Mouse (Mus musculus): ENCODE measurements around the gene Fam13c.

GRCm38 (mm10) chr10:70539251-70539650 is 99.0 kb downstream of the Fam13c start:
- no peak for TF ChIP-seq CTCF (IDR thresholded peaks at IDR 0.05)
- TF ChIP-seq EP300 (IDR thresholded peaks at IDR 0.05) = no peak
